Mouse (Mus musculus) left cerebral cortex, adult 11 months (tissue): ENCODE measurements around the gene Nedd4.

Source experiments
- DNase-seq: peaks from one replicate; pipeline ENCODE4 v3.0.0; 2022; ENCODE audit warnings: low spot score

The Nedd4 gene

DNA sequence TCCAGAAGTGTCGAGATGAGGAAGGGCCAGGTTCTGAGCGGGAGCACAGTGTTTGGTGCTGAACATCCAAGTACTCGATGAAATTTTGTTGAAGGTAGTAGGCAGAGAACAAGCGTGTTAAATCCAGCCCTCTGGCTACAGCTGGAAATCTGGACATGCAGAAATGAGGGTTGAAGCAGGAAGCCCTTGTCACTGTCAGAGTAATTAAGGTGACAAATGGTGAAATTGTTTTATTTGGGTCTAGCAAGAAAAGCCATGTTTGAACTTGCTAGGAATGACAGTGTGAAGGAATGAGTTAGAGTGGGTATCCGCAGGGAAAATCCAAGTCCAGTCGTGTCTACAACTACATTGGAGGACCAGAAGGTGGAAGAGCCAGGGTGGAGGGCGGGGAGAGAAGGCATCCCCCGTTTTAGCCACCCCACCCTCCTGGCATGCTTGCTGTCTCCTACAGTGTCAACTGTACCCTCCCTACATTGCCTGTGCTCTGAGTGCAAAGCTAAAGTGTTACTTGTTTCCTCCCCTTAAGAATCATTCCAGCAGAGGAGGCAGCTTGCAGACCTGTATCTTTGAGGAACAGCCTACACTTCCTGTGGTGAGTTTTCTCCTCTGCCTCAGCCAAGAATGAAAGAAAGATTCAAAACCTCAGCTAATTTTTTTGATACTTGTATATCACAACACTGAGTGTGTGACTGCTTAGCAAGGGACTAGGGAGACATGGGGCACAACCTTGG, 62.5 kb downstream of the Nedd4 start:
- no peak for DNase-seq

GRCm38 (mm10) chr9:72733966-72734365, 71.8 kb downstream of the Nedd4 start:
- no peak for DNase-seq

DNA sequence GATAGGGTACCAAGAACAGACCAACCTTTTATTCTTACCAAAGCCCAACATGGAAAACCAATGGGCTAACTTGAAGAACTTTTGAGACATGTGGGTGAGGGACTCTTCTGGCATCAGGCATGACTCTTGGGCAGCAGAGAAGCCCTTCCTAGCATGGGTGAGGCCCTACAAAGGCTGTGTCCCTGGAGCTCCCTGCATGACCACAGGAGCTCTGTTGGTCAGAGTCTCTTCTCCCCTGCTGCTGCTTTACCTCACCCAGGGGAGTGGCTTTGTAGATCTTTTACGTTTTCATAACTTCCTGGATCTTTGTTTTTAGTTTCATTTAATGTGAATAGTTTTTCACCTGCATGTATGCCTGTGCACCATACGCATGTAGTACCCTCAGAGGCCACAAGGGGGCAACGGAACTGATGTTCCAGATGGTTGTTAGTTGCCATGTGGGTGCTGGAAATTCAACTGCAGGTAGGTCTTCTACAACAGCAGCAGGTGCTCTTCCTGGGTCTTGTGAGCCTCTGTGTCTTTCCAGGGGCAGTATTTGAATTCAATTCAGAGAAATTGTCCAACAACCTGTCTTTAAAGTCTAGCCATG, 73.8 kb downstream of the Nedd4 start:
- DNase-seq, result no peak

GRCm38 (mm10) chr9:72741206-72741605, 79.1 kb downstream of the Nedd4 start:
- DNase-seq, result no peak

- no peak for DNase-seq
These were observed 84.1 kb downstream of the Nedd4 start for GRCm38 (mm10) chr9:72746278-72746677.

DNA sequence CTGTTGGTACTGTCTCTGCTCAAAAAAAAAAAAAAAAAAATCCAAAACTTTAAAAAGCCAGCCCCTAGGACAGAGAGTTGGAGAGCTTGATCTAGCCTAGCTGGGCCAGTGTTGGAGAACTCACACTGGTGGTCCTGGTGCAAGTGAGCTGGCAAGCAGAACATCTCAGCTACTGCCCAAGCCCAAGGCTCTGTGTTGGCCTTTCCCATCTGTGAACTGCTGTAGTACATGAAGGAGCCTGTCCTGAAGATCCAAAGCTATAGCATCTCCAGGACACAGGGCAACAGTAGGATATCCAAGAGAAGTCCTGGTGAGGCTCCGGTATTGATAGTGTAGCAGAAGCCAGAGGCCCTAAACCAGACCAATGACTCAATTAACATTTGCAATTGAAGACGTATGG, 88.1 kb downstream of the Nedd4 start:
- DNase-seq, result no peak

DNA sequence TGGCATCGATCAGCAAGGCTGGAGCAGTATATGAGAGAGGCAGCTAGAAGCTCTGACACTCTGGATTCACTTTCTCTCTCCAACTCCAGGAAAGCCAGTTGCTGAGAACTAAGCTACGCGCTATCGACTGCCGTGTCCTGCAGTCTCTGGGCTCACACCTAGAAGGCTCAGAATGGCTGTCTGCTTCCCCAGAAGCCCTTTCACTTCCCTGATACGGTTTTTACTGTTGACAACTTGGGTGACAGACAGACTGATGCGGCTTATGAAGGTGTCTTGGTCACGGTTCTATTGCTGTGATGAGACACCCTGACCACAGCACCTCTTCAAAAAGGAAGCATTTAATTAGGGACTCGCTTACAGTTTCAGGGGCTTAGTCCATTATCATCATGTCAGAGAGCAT, 90.5 kb downstream of the Nedd4 start:
- DNase-seq, result no peak

GRCm38 (mm10) chr9:72753741-72754140, 91.6 kb downstream of the Nedd4 start:
- no peak for DNase-seq

GRCm38 (mm10) chr9:72757143-72757542, 95.0 kb downstream of the Nedd4 start:
- no peak for DNase-seq

DNA sequence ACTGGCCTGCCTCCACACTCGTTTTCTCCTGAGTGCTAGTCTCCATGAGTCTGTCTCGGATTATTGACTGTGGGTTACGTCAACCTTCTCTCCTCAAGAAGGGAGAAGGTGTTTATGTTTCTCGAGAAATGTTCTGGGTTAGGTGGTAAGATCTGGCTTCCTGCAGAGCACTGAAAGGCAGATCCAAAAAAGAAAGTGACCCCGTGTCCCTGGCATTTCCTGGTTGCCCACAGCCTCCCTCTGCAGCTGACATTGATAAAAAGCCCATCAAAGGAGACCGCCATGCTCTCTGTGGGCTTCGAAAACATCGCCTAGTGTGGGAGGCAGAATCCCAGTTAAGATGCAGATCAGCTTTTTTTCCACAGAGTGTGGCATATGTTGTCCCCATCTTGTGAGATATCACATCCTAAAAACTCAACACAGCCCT, 96.6 kb downstream of the Nedd4 start:
- DNase-seq, result peak; percentile 33

DNA sequence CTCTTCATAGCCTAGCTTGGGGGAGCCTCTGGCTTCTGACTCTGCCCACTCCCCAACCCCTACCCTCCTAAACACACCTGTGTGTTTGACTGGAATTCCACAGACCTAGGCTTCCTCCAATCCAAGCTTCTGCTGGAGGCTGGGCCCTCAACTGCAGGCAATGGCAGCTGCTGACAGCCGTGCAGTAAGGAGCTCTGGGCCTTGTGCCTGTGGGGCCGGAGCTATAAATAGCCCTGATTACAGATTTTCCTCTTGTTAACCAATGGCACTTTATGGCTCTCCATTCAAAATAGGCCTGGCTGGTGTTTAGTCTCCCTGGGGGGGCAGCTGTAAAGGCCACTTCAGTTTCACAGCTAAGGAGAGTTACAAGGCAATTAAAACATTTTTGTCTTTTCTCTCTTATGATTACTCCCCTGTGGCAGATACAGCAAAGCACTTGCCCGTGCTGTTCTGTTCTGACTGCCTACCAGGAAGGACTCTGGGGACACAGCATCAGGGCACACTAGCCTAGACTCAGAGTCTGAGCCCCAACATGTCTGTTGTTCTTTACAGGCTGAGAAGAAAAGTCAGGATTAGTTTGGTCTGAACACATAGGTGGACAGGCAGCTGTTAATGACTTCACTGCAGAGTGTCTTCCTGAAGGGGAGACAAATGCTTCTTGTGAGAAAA, 101.0 kb downstream of the Nedd4 start:
- no peak for DNase-seq

DNA sequence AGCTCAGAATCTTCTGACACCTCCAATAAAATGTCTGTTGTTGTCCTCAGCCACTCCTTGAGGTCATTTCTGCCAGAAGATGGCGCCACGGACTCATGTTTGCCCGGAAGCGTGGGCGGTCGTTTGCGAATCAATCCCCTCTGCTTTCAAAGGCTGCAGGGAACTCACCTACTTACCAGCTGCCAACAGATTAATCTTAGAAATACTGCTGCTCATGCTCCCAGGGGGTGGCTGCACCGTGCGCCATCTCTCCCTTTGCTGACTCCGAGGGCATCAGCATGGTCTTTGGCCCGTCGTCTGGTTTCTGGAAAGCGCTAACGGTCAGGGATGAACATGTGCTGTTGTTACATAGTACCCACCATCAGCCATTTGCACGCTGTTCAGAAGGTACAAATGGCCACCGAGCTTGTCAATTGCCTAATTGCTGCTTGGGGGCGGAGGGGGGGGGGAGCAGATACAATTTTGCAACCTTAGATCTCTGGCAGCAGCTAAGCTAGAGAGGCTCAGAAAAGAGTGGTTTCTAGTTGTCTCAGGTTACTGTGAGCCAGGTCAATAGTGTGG, 104.7 kb downstream of the Nedd4 start:
- peak; percentile 87 for DNase-seq

DNA sequence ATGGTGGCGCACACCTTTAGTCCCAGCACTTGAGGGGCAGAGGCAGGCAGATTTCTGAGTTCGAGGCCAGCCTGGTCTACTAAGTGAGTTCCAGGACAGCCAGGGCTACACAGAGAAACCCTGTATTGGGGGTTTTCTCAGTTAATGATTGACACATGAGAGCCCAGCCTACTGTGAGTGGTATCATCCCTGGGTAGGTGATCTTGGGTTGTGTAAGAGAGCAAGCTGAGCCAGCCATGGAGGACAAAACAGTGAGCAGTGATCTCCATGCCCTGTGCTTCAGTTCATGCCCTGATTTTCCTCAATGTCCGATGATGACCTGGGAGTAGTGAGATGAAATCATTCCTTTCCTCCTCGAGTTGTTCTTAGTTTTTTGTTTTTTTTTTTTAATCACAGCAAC, 112.9 kb downstream of the Nedd4 start:
- no peak for DNase-seq

- DNase-seq, result no peak
These were observed 116.9 kb downstream of the Nedd4 start for GRCm38 (mm10) chr9:72779004-72779403.

- DNase-seq, result no peak
These were observed 117.6 kb downstream of the Nedd4 start for GRCm38 (mm10) chr9:72779733-72780132.

DNA sequence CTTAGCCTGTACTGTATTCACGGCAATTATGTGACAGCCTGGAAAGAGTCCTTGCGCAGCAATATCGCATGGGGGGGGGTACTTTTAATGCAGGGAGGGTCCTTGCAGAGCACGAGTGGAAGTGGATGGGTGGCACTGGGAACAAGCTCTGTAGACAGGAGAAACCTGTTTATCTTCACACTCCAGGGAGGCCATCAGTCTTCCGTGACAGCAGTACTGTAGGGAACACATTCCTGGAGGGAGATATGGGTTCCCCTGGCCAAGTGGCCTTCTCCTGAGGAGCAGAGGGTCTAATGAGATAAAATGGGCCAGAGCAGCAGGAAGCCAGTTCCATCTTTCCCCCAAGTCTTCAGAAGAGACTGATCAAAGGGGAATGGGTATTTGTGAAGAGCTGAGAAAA, 118.5 kb downstream of the Nedd4 start:
- no peak for DNase-seq

GRCm38 (mm10) chr9:72781466-72781865, 119.3 kb downstream of the Nedd4 start:
- no peak for DNase-seq

GRCm38 (mm10) chr9:72782121-72782520, 120.0 kb downstream of the Nedd4 start:
- no peak for DNase-seq

DNA sequence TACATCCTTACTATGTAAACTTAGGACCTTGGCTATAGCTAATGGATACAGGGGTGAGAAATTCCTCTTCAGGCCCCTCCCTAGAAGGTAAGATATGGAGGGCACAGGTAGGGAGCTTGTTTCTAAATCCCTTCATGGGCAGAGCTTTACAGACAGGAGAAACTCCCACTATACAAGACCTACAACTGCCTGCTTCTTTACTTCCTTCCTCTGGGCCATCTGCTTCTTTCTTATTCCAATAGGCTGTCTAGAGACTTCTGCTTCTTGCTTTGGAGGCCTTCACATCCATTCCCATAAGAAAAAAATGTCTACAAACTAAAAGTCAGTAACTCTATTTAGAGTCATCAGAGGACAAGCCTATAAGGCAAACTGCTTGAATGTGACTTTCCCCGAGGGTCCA, 125.6 kb downstream of the Nedd4 start:
- no peak for DNase-seq

DNA sequence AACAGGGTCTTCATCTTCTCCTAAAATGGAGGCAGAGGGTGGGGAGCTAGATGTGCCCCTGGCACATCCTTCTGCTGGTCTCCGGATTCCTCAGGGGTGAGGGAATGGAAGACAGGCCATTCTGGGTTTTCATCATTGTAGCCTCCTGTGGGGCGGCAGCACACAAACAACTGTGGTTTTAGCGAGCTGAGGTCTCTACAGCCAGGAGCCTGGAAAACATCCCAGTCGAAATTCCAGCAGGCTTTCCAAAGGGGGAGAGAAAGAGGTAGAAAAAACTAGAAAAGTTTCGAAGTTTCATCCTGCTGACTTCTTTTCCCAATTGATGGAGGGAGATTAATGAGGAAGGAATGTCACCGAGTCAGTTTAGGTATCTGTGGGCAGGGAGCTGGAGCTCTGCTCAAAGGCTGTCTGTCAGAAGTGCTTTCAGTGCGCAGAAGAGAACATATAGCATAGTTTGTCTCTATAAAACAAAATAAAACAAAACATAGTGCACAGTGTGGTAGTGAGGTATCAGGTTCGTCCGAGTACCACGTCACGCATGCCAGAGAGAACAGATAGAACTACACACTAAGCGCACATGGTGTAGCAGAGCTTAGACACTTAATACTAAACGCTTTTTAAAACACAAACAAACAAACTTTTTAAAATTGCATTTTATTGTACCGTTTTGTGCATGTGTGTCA, 128.5 kb downstream of the Nedd4 start:
- no peak for DNase-seq

DNA sequence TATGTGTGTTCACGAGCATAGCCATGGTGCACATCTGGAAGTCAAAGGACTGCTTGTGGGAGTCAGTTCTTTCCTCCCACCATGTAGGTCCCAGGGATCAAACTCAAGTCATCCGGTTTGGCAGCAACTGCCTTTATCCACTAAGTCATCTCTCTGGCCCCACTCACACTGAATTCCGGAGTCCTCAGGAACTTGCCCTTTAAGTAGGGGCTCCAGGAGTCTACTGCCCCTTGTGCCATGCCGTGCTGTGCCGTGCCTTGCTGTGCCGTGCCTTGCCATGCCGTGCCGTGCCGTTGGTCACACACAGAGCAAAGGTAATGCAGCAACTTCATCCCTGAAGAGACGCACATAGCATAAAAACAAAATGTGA, 129.1 kb downstream of the Nedd4 start:
- DNase-seq, result no peak

DNA sequence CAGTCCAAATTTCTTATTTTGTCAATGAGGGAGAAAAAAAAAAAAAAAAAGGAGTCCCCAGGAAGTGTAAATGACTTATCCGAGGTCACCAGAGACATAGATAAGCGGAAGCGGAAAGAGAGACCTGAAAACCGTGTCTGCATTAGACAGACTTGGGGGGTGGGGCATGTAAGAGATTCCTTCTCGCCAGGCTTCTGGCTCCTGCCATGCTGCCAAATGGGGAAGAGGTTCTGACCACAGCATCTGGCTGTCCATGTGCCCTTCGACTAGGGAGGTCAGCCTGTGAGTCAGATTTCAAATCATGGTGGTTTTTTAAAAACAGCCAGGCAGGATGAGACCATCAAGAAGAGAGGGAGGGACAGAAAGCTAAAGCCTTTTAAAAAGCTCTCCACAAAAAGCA, 129.5 kb downstream of the Nedd4 start:
- no peak for DNase-seq

DNA sequence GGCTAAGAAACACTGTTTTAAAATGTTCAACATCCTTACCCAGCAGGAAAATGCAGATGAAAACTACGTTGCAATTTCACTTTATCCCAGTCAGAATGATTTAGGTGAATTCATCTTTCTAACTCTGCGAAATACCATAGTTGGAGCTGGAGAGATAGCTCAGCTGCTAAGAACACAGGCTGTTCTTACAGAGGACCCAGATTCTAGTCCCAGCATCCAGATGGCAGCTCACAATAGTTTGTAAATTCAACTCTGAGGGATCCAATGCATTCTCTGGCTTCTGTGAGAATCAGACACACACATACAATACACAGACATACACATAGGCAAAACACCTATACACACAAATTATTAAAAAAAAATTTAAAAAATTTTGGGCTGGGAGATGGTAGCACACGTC, 133.1 kb downstream of the Nedd4 start:
- DNase-seq, result no peak
